Mouse (Mus musculus) midbrain, embryonic 13.5 days (tissue): Measurements from ENCODE around the gene Ccp110. TPM values are rescaled to one million over a fixed set of nuclear protein-coding genes. Genes with fewer than 3 reads are reported as not detected.
A peak's percentile ranks its signal among the peaks of the same experiment; 100 is the strongest.

Experiments
- ATAC-seq: fragments of 200-750 bp; cut with Nextera tagmentation; 2 replicates; pipeline ENCODE4 v1.8.0; 2017; ENCODE audit warnings: mild to moderate bottlenecking, moderate TSS enrichment, moderate library complexity
- H3K27ac ChIP-seq: fragments of 300-500 bp; sonication (generic); 2 replicates; pipeline ENCODE4 v1.5.1; 2015; ENCODE audit warnings: inconsistent platforms, mild to moderate bottlenecking, moderate library complexity
- H3K27me3 ChIP-seq: fragments of 300-500 bp; sonication (generic); 2 replicates; pipeline ENCODE4 v1.6.1; 2015; ENCODE audit warnings: mild to moderate bottlenecking, inconsistent platforms
- H3K36me3 ChIP-seq: fragments of 300-500 bp; sonication (generic); 2 replicates; pipeline ENCODE4 v1.6.1; 2015; ENCODE audit warnings: mild to moderate bottlenecking, inconsistent platforms
- H3K4me1 ChIP-seq: fragments of 300-500 bp; sonication (generic); replicated peaks from 2 replicates; pipeline ENCODE4 v1.6.1; 2015; ENCODE audit warnings: inconsistent platforms
- H3K4me2 ChIP-seq: fragments of 300-500 bp; sonication (generic); replicated peaks from 2 replicates; pipeline ENCODE4 v1.6.1; 2015; ENCODE audit warnings: moderate library complexity, mild to moderate bottlenecking, inconsistent platforms
- H3K4me3 ChIP-seq: fragments of 300-500 bp; sonication (generic); replicated peaks from 2 replicates; pipeline ENCODE4 v1.5.1; 2015; ENCODE audit warnings: mild to moderate bottlenecking, inconsistent platforms
- H3K9ac ChIP-seq: fragments of 300-500 bp; sonication (generic); replicated peaks from 2 replicates; pipeline ENCODE4 v1.6.1; 2015; ENCODE audit warnings: mild to moderate bottlenecking, inconsistent platforms
- H3K9me3 ChIP-seq: fragments of 300-500 bp; sonication (generic); 2 replicates; pipeline ENCODE4 v1.6.1; 2016; ENCODE audit warnings: mild to moderate bottlenecking, inconsistent platforms
- WGBS: fragments of 180-500 bp; shearing (Covaris S2); methylation state at CpG from one replicate; pipeline ENCODE4 v1.1.7; 2015; 5-methylcytosine and 5-hydroxymethylcytosine counted together
- polyA plus RNA-seq: library from polyadenylated mRNA; unstranded; fragments of >200 nt; fragmentation: Nextera tagmentation; extraction: Ambion mirVana; gene quantifications from 2 replicates; pipeline ENCODE4 v1.2.1, GENCODE M21; 2015

Ccp110 gene
- polyA plus RNA-seq: 35.9 and 37.4 TPM in 2 replicates

DNA sequence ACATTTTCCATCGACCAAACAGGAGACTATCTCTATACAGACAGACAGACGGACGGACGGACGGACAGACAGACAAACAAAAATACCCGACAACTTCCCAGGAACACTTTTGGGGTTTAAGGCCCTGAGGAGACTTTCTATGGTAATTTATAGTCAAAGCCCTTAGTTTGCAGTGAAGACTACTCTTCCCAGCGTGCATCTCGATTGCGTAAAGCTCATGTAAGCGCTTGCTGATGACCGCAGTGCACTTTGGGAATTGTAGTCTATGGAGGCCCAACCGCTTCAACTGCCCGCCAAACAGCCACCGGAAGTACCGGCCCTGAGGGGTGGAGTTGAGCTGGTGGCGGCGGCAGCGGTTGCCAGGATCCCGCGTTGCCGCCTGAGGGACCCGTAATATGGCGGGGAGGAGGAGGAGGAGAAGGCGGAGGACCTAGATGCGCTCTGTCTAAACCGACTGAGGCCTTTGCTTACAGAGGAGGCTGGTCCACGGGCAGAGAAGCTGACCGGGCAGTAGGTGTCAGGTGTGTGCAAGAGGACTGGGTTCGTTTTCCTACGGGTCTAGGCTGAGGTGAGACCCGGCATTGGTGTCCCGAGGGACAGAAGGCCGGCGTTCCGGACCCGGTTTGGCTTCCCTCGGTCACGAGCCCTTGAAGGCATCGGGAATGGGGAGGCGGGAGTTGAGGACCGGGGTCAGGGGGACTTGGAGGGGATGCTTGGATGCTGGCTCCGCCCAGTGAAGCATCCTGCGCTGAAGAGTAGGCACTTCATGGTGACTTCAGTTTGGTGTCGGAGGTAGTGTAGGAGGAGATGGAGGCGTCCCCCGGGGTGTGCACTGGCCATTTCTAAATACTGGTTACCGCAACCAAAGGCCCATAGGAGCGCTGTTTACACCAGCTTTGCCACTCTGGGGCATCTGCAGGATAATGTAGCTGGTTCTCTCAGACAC is at the start of gene Ccp110:
TSS of gene Ccp110 (plus strand) at position 325 of the 946 bp plus-strand sequence.
- Histone ChIP-seq H3K27me3 (no peaks in the 10 kb centered on the region), H3K27ac (peak within 1 kb of the TSS; percentile 79), H3K9me3 (no peaks in the 10 kb centered on the region), H3K4me2 (peak within 1 kb of the TSS; percentile 67), H3K9ac (peak within 1 kb of the TSS; percentile 83), H3K4me1 (peaks cover 15% of the 10 kb centered on the region), H3K36me3 (peaks cover 5% of the 10 kb centered on the region), H3K4me3 (peak within 1 kb of the TSS; percentile 77)
- peak; percentile 98 for ATAC-seq
- 1% methylated on average over 48 of the region's 48 CpGs for WGBS

DNA sequence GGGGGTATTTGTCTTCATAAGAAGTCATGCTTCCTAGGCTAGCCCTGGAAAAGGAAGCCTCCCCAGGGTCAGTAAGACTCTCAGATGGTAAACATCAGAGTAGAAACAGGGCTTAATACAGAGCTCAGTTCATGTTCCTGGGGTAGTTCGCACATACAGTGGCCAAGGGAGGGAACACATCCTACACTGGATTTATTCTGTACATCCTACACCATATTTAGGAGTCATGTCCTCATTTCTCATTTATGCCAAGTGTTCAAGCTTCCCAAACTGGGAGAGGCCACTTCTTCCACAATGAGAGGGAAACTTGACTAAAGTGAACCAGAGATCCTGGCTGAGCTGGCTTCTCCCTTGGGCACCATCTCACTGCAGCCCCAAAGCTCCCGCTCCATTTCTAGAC is 44.6 kb upstream of the Ccp110 start:
- 97% methylated on average over 2 of the region's 2 CpGs for WGBS
- ATAC-seq: no peak
- Histone ChIP-seq H3K4me2 (no peak overlapping the region), H3K4me1 (no peaks in the 10 kb centered on the region), H3K27ac (no peak overlapping the region), H3K9ac (no peak overlapping the region), H3K36me3 (no peaks in the 10 kb centered on the region), H3K4me3 (no peak overlapping the region), H3K27me3 (no peaks in the 10 kb centered on the region), H3K9me3 (peaks cover 6% of the 10 kb centered on the region)

DNA sequence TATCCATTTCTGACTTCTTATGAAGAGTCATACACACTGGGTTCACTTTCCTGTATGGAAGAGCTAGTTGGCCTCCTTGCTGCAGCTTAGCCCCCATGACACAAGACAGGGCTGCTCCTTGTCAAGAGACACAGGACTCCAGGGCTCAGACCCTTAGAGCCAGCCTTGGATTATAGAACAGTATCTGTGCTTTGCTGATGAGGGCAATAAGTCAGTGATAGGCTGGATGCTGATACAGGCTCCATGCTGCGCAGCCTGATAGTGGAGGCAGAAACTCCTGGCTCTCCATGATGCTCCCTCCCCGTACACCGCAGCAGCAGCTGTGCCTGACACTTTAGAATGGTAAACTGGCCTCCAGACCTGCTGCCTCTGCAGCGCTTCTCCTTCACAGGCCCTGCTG is 42.2 kb upstream of the Ccp110 start:
- Histone ChIP-seq H3K9ac (no peak overlapping the region), H3K27ac (no peak overlapping the region), H3K27me3 (no peaks in the 10 kb centered on the region), H3K4me1 (no peaks in the 10 kb centered on the region), H3K9me3 (no peaks in the 10 kb centered on the region; the same call in 1 of the 2 replicates), H3K4me3 (no peak overlapping the region), H3K4me2 (no peak overlapping the region), H3K36me3 (no peaks in the 10 kb centered on the region)
- no peak for ATAC-seq
- 80% methylated on average over 4 of the region's 4 CpGs for WGBS

DNA sequence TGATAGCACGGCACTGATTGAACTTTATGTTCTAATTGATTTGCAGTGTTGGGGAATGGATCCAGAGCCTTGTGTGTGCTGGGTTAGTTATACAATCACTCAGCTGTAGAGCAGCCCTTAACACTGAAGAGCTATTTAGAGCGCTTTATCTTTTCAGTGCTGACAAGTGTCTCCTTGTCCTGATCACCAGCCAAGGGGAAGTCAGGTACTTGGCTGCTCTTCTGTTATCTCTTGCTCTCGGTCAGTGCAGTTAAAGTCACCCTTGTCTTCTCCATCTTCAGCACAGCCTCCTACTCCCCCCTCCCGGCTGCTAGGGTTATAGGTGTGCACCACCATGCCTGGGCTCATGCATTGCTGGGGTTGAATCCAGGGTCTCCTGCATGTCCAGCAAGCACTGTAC is 35.5 kb upstream of the Ccp110 start:
- Histone ChIP-seq H3K36me3 (no peaks in the 10 kb centered on the region; the same call in 1 of the 2 replicates), H3K4me2 (no peak overlapping the region), H3K9ac (no peak overlapping the region), H3K4me3 (no peak overlapping the region), H3K27ac (no peak overlapping the region), H3K9me3 (no peaks in the 10 kb centered on the region; the same call in 1 of the 2 replicates), H3K4me1 (no peaks in the 10 kb centered on the region), H3K27me3 (no peaks in the 10 kb centered on the region)
- ATAC-seq: no peak
- WGBS: 91% methylated on average over 4 of the region's 4 CpGs

DNA sequence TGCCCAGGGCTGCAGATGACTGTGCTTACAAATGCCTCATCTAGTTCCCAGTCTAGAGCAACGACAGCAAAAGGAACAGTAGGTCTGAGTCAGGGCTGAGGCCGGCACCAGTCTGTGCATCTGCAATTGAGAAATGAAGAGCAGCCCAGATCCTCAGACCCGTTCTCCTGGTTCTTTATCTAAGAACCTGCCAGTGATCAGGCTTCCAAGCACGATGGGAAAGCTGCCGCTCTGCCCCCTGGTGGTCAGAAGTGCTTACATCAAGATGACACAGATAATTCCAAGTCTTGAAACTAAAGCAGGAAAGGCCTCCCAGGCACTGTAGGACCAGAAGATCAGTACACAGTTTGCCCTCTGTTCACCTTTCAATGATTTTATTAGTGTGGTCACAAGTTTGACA is 24.2 kb upstream of the Ccp110 start:
- peak; percentile 73 for ATAC-seq
- Histone ChIP-seq H3K36me3 (peaks cover 61% of the 10 kb centered on the region), H3K4me3 (no peak overlapping the region), H3K27ac (no peak overlapping the region; the same call in 1 of the 2 replicates), H3K9me3 (no peaks in the 10 kb centered on the region), H3K4me1 (no peaks in the 10 kb centered on the region), H3K4me2 (no peak overlapping the region), H3K27me3 (no peaks in the 10 kb centered on the region), H3K9ac (no peak overlapping the region)
- WGBS: 18% methylated on average over 5 of the region's 5 CpGs

DNA sequence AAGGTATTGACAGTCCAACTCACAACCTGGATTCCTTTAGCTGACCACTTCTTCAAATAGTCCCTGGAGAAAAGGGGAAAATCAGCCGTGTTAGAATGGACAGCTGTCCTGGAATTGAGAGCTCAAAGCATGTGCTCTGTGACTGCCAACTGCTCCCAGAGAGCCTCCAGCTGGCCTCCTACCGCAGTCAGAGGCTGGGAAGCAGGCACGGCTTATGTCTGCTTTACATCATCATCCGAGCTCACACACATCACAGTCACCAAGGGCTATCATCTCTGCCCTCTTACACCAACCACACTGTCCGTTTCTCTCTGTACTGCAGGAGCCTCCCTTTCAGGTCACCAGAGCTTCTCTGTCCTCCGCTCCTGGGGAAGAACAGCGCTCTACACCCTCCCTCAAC is 23.3 kb upstream of the Ccp110 start:
- Histone ChIP-seq H3K36me3 (peaks cover 66% of the 10 kb centered on the region), H3K27ac (no peak overlapping the region), H3K27me3 (no peaks in the 10 kb centered on the region), H3K4me3 (no peak overlapping the region), H3K4me2 (no peak overlapping the region), H3K9me3 (no peaks in the 10 kb centered on the region), H3K9ac (no peak overlapping the region), H3K4me1 (no peaks in the 10 kb centered on the region)
- WGBS: 90% methylated on average over 7 of the region's 7 CpGs
- ATAC-seq: no peak

DNA sequence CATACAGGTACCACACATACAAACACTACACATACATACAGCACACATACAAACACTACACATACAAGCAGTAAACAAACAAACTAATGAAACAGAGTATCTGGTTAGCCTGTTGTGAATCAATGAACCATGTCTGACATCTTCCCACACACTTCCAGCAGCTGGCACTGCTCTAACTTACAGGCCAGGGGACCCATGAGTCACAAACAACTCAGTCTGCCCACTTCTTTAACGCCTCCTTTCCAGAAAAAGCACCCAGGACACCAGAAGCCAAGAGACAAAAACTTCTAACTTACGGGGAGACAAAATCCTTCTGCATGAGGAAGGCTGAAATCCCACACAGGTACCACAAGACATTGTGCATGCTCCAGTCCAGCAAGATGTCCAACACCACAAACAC is 21.1 kb upstream of the Ccp110 start:
- peaks cover 83% of the 10 kb centered on the region for H3K36me3 ChIP-seq

DNA sequence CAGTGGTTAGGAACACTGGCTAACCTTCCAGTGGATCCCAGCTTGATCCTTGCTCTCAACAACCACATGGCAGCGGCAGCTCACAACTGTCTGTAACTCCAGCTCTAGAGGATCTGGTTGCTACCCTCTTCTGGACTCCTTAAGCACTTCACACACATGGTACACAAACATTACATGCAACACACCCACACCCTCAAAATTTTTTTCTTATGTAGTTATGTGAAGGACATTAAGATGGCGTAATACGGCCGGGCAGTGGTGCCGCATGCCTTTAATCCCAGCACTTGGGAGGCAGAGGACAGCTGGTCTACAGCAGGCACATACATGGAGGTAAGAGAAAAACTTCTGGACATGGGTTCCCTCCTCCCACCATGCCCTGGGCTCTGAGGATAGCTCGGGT is 16.2 kb upstream of the Ccp110 start:
- Histone ChIP-seq H3K4me1 (peaks cover 4% of the 10 kb centered on the region; the same call in 1 of the 2 replicates), H3K9ac (no peak overlapping the region), H3K4me3 (no peak overlapping the region), H3K27ac (no peak overlapping the region), H3K27me3 (no peaks in the 10 kb centered on the region), H3K36me3 (peaks cover 63% of the 10 kb centered on the region), H3K4me2 (no peak overlapping the region), H3K9me3 (no peaks in the 10 kb centered on the region)
- 92% methylated on average over 6 of the region's 6 CpGs for whole genome bisulfite sequencing
- no peak for ATAC-seq

More for the DNA sequence above, 21.1 kb upstream of the Ccp110 start:
- no peak for ATAC-seq
- Histone ChIP-seq H3K4me2 (no peak overlapping the region), H3K4me1 (no peaks in the 10 kb centered on the region), H3K4me3 (no peak overlapping the region), H3K27ac (no peak overlapping the region), H3K9me3 (no peaks in the 10 kb centered on the region), H3K27me3 (no peaks in the 10 kb centered on the region), H3K9ac (no peak overlapping the region)
- 93% methylated on average over 2 of the region's 2 CpGs for WGBS

DNA sequence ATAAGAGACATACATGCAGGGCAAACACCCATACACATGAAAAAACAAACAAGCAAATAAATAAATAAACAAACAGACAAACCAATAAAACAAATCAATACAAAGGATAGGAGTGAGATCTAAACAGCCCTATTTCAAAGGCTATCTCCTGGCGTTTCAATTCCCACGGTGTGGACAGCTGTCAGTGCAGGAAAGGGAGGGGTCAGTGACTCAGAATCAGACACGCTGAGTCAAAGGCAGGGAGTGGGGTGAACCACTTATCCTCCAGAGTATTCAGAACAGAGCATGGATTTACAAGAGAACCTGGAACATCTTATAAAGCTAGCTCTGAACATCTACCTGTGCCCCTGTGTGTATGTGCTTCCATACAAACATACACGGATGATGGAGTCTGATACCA is 15.2 kb upstream of the Ccp110 start:
- Histone ChIP-seq H3K4me2 (no peak overlapping the region), H3K27me3 (no peaks in the 10 kb centered on the region), H3K9ac (no peak overlapping the region), H3K4me1 (peaks cover 5% of the 10 kb centered on the region; the same call in 1 of the 2 replicates), H3K36me3 (peaks cover 60% of the 10 kb centered on the region), H3K27ac (no peak overlapping the region), H3K9me3 (no peaks in the 10 kb centered on the region), H3K4me3 (no peak overlapping the region)
- 84% methylated on average over 4 of the region's 4 CpGs for WGBS
- no peak for ATAC-seq

DNA sequence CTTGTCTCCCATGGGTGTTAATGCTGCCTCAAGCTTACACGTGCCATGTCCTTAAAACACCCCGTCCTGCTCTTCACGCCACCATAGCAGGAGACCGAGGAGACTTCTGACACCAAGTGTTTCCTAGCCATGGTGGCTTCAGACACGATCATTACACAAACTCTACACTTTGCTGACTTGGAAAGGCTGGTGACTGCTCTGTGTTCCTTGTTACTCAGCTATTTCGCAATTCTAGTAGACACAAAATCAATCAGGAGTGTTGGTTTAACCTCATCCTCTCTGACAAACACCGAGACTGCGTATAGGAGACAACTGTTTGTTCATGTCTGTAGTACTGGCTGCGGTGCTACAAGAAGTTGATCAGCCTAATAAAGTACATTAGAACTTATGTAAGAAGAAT is 13.5 kb upstream of the Ccp110 start:
- peaks cover 55% of the 10 kb centered on the region for H3K36me3 ChIP-seq

DNA sequence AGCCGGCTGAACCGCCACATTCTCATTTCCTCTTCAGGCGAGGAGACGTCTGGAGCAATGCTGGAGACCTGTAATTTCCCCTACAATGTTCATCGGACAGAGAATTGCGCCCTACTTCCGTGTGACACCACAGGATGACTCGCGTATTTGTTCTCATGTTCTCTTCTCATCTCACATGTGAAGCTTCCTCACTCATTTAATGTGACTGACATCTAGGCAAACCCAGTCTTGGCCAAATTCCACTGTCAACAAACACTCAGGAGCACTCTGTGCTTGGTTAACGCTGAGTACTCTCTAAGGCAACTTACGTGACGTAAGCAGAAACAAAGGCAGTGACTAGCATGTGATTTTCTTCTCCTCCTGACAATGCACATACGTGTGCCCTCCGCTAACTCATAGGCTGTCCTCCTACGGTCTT is 9.2 kb upstream of the Ccp110 start:
- H3K27ac ChIP-seq: no peak overlapping the region
- no peaks in the 10 kb centered on the region for H3K27me3 ChIP-seq
- ATAC-seq: no peak
- peak overlapping the region; percentile 97; the same call in 1 of the 2 replicates for H3K4me3 ChIP-seq
- WGBS: 91% methylated on average over 15 of the region's 15 CpGs
- H3K9me3 ChIP-seq: no peaks in the 10 kb centered on the region
- H3K9ac ChIP-seq: no peak overlapping the region
- H3K36me3 ChIP-seq: peaks cover 18% of the 10 kb centered on the region
- H3K4me2 ChIP-seq: peak overlapping the region; percentile 71; the same call in 1 of the 2 replicates
- peaks cover 37% of the 10 kb centered on the region for H3K4me1 ChIP-seq

More for the DNA sequence above, 13.5 kb upstream of the Ccp110 start:
- WGBS: 95% methylated on average over 9 of the region's 9 CpGs
- H3K4me1 ChIP-seq: peaks cover 19% of the 10 kb centered on the region
- H3K27me3 ChIP-seq: no peaks in the 10 kb centered on the region
- no peak overlapping the region for H3K4me3 ChIP-seq
- ATAC-seq: no peak
- H3K4me2 ChIP-seq: no peak overlapping the region
- H3K9me3 ChIP-seq: no peaks in the 10 kb centered on the region
- H3K9ac ChIP-seq: no peak overlapping the region
- no peak overlapping the region for H3K27ac ChIP-seq

DNA sequence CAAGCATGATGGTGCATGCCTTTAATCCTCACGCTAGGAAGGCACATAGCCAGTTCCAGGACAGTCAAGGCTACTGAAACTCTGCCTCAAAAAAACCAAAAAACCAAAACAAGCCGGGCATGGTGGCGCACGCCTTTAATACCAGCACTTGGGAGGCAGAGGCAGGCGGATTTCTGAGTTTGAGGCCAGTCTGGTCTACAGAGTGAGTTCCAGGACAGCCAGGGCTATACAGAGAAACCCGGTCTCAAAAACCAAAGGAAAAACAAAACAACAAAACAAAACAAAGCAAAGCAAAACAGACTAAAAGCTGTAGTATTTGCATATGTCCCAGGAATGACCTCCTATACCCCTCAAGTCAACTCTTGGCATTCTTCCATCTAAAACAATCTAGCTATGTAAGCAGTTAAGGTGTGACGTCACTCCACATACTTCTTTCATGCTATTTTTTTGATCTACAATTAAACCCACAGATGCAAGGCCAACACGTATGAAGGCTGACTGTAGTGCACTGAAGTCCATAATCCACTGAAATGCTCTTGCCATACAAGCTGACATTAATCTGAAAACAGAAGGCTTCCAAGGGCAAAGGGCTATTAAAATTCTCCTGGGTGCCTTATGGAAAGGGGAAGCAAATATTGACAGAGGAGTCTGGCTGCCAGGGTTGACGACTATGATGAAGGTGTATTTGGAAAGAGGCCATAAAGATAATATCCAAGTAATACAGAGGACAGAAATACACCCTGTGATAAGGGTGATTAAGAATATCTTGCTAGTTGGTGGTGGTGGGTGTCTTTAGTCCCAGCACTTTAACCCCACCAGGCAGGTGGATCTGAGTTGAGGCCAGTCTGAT is 8.1 kb upstream of the Ccp110 start:
- peak overlapping the region; percentile 71 for H3K4me2 ChIP-seq
- H3K36me3 ChIP-seq: peaks cover 14% of the 10 kb centered on the region; the same call in 1 of the 2 replicates
- peak overlapping the region; percentile 96 for H3K9ac ChIP-seq
- 84% methylated on average over 9 of the region's 9 CpGs for WGBS
- no peak for ATAC-seq
- H3K4me3 ChIP-seq: peak overlapping the region; percentile 97
- H3K9me3 ChIP-seq: no peaks in the 10 kb centered on the region
- no peaks in the 10 kb centered on the region for H3K27me3 ChIP-seq
- H3K27ac ChIP-seq: no peak overlapping the region
- H3K4me1 ChIP-seq: peaks cover 37% of the 10 kb centered on the region
